Mouse (Mus musculus): Measurements from ENCODE around the gene Asb16.
A peak's percentile ranks its signal among the peaks of the same experiment; 100 is the strongest.

Asb16 gene

DNA sequence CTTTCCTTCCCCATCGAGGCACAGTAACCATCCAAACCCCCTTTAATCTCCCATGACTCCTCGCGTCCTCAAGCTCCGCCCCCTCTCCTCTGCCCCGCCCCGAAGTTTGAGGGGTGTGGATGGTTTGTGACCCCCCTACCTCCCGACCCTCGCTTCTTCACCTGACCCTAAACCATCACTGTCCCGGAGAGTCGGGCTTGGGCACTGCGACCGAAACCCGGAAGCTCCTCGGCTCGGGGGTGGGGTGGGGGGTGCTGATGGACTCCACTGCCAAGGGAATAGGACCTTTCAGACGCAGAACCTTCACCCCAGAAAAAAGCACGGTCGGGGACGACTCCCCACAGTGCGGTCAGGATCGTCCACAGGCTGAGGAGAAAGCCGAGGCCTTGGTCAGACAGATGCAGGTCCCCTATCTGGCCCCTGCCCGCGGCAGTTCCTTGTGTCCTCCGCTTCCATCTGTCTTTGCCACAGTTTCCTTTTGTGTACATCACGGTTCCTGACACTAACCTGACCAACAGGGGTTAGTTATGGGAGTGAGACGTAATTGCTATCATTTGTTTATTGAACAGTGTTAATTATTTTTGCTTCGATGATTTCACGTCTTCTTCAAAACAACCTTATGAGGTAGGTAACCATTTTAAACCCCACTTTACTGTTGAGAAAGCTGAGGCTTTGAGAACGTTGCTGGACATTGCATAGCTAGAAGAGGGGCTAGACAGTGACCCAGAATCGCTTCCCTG is 16.7 kb downstream of the Asb16 start:
- no peak for DNase-seq (ENCODE audit: inconsistent ontology term)

DNA sequence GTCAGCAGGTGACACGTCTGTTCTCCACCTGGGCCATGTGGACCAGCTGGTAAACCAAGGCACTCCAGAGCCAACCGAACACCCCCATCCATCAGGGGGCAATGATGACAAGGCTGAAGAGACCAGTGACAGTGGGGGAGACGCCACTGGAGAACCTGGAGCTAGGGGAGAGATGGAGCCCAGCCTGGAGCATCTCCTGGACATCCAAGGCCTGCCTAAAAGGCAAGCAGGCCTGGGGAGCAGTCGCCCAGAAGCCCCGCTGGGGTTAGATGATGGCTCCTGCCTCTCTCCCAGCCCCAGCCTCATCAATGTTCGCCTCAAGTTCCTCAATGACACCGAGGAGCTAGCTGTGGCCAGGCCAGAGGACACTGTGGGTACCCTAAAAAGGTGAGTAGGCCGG is 18.9 kb downstream of the Asb16 start:
- no peak for DNase-seq (ENCODE audit: inconsistent ontology term)

DNA sequence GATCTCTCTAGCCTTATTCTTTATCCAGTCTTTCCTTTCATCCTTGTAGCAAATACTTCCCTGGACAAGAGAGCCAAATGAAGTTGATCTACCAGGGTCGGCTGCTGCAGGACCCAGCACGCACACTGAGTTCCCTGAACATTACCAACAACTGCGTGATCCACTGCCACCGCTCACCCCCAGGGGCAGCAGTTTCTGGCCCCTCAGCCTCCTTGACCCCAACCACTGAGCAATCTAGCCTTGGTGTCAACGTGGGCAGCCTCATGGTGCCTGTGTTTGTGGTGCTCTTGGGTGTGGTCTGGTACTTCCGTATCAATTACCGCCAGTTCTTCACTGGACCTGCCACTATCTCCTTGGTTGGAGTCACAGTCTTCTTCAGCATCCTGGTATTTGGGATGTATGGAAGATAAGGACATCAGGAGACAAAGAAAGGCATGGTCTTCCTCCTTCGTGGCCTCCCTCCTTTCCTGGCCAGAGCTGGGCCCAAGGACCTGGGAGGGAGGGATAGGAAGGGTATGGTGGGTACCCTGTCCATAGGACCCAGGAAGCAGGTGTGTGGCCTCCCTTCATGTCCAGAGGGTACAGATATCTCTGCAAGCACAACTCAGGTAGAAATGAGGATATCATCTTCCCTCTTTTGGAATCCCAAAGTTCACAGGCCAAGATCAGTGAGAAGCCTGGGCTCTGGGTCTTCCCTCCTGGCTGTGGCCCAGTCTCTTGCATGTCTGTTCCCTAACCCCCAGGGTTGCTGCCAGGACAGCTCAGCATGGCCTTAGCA is 19.7 kb downstream of the Asb16 start:
- no peak for DNase-seq (ENCODE audit: inconsistent ontology term)

DNA sequence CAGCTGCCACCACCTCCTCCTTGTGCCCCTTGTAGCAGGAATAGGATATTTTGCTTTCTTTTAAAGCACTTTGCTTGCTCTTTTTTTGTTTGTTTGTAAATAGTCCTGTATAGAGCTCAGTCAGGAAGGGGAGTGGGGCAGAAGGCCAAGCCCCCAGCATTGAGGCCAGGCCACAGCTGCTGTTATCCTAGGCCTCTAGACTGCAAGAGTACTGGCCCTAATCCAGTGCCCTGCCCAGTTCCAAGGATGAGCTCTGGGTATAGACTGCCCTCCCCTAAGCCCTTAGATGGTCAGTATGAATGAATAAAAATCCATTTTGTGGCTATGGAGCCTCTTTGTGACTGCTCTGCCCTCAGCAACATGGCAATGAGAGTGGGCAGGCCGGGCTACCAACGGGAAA is 20.4 kb downstream of the Asb16 start:
- no peak for DNase-seq (ENCODE audit: inconsistent ontology term)

DNA sequence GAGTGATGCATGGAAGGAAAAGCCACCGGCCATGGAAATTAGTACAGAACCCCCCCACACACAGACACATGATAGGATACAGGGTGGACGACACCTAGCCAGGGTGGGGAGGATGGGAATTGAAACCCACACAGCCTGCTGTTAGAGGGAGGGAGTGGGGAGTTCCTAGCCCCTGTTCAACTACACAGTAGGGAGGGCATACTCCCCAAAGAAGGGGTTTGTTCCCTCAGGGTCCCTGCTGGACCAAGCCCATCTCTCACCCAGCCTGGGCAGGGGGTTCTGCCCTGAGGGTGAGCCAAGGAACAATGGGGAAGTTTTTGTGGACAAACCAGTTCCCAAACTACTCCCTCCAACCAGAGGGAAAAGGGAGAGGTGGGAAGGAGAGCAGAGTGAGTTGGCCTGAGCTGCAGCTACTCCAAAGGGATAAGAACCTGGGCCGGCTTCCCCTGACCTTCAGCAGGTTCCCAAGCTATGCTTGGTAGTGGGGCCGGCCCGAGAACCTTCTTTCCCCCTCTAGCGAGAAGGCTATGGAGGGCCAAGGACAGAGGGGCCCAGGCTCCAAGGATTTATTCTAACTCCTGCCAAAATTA is 21.1 kb downstream of the Asb16 start:
- no peak for DNase-seq (ENCODE audit: inconsistent ontology term)

DNA sequence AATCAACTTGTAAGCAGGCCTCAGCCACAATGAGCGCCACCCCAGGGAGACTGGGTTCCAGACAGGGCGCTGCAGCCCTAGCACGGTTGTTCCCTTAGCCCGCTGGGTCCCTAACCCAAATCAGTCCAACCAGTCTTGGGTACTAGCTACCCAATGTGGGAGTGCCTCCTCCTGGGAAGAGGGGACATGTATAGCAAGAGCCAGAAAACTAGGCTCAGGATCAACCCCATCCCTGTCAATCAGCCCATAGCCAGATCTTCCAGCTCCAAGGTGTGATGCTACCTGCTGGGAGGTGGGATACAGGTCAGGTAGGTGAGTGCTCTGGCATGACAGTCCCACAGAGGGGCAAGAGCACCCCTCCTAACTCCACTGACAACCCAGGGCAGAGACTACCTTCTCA is 21.6 kb downstream of the Asb16 start:
- no peak for DNase-seq (ENCODE audit: inconsistent ontology term)

DNA sequence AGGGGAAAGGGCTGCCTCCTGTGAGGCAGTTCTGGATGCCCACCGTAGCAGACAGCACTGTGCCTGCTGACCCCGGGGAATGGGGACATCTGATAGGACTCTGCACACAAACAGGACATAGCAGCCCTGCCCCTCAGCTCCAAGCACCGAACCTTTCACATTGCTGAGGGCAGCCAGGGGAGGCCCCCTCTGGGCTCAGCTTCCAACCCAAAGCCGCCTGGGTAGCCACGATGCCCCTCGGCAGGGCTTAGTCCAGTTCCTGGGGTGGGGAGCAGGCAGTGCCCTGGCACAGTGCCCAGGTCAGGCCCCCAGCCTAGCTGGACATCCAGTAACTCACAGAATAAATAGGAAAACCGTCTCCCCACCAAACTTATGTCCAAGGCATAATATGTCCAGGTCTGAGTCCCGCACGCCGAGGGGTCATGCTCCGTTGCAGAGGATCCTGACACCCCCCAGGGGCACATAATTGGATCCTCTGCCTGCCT is 22.6 kb downstream of the Asb16 start:
- no peak for DNase-seq (ENCODE audit: inconsistent ontology term)

DNA sequence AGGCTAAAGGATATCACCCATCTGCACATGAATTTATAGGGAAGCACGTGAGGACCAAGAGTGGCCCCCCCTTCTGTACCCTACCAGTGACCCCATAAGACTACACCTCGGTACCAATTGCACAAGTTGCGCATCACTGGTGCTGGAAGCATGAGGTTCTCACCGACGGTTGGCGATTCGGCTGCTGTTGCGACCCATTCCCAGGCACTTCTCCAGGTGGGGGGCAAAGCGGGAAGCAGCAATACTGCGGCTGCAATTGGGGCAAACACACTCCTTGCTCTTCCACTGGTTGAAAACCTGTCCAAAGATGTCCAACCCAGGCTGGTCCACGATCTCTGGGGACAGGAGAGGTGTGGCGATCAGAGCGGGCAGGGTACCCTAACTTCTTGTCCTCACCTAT is 25.4 kb downstream of the Asb16 start:
- DNase-seq (ENCODE audit: inconsistent ontology term), result no peak

DNA sequence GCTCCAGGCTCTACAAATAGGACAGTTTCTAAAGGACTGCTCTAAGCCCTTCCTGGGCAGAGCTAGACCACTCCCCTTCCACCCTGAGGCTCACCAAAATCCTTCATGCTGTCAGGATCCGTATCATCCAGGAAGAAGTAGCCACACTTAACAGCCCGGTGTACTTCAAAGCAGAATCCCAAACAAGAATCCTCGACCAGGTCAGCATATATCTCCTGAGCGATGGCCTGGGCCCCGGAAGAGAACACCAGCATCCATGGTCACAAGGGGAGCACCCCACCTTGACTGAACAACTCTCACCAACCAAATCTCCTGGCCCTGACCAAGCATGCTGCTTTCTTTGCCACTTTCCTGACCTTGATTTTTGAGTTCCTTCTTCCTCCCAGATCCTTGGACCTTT is 25.9 kb downstream of the Asb16 start:
- no peak for DNase-seq (ENCODE audit: inconsistent ontology term)

DNA sequence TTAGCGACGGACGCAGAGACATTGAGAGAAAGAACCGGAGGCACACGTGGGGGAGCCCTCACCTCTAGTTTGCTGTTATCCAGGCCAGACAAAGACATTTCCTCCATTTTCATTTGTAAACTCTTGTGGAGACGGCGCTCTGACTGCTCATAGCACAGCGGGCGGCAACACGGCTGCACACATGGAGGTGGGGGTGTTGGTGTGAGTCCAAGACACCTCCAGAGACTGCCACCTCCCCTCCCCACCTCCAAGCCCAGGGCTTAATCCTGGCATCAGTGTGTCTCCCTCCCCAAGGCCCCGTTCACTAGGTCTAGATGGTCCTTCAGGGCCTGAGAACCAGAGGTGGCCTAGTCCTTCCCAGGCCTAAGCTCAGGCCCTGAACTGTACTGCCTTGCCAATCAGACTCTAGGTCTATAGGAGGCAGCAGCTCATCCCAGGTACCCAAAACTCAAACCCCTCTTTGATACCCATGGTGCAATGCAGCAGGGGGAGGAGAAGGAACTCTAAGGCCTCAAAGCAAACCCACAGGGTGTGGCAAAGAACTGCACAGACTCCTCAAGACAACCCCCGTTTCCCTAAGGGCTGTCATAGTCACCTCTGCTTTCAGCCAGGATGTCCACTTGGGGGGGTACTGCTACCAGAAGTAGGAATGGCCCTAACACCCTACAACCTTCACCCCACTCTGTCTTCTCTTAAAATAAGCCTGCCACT is 26.5 kb downstream of the Asb16 start:
- peak; percentile 28 for DNase-seq (ENCODE audit: inconsistent ontology term)

DNA sequence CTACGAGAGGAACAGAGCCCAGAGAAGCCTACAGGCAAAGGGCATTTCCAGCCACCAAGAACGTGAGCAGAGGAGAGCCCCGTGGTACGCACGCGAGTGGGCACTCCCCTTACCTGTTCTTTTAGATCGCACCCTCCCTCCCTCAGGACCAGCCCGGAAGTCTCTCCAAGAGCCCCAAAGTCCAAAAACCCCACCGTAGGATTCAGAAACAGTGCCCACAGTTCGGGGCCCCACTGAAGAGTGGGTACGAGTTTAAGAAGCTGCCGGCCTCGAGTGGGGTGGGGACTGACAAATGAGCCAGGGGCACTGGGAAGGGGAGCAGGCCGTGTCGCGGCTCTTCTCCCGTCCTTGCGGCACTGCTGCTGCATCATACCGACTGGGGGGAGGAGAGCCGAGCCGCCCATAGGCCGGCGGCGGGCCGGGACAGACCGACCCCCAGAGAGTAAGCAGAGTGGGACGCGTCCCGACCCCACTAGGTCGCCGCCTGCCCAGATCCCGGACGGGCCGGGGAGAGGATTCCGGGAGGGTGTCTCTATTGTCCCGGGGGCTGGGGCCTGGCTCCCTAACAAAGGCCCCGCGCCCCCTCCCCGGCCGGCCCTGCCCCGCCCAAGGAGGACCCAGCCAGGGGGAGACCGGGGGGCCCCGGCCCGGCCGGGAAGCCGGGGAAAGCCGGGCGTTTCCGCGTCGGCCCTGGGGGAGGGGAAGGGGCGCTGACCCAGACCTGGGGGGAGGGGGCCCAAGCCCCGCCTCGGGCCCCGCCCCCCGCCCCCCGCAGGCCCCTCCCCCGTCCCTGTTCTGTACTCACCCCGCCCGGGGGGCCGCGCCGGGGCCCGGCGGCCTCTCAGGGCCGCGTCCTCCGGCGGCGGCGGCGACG is 27.3 kb downstream of the Asb16 start:
- DNase-seq (ENCODE audit: inconsistent ontology term), result peak; percentile 82

DNA sequence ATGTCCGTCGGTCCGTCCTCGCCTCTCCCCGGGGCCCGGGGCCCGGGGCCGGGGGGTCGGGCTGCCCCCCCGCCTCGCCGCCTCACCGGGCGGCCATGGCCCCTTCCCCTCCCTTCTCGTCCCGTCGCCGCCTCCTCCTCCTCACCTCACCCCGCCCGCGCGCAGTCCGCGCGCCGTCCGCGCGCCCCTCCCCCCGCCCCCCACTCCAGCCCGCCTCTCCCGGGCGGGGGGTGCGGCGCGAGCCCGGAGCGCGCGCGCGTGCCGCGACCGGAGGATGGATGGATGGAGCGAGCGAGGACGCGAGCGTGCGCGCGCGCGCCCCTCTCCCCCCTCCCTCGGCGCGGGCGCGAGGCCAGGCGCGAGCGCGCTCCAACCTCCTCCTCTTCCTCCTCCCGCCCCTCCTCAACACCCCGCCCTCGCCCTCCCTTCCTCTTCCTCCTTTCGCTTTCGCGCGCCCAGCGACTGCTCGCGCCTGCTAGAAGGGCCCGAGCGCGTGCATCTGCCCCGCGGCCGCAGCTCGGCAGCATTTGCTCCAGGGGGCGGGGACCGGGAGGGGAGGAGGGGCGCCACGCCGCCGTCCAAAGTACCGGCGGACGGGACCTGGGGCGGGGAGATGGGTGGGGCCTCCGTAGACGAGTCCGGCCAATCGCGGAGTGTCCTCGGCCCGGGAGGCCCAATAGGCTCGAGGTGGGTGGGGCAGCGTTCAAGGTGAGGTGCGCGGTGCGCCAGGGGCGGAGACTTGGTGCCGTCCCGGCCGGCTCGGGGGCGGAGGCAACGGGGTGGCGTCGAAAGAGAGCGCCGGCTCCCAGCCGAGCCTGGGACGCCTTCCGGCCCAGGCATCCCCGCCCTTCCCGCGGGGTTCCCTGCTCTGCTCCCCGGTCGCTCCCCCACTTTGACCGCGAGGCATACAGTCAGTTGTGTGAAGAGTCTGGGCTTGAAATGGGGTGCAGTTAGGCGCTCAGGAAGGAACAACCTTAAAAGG is 28.2 kb downstream of the Asb16 start, which contains the start of gene Atxn7l3:
Atxn7l3 (minus strand) TSS at position 141 of the 982 bp plus-strand sequence.
- peak; percentile 100 for DNase-seq (ENCODE audit: inconsistent ontology term)

DNA sequence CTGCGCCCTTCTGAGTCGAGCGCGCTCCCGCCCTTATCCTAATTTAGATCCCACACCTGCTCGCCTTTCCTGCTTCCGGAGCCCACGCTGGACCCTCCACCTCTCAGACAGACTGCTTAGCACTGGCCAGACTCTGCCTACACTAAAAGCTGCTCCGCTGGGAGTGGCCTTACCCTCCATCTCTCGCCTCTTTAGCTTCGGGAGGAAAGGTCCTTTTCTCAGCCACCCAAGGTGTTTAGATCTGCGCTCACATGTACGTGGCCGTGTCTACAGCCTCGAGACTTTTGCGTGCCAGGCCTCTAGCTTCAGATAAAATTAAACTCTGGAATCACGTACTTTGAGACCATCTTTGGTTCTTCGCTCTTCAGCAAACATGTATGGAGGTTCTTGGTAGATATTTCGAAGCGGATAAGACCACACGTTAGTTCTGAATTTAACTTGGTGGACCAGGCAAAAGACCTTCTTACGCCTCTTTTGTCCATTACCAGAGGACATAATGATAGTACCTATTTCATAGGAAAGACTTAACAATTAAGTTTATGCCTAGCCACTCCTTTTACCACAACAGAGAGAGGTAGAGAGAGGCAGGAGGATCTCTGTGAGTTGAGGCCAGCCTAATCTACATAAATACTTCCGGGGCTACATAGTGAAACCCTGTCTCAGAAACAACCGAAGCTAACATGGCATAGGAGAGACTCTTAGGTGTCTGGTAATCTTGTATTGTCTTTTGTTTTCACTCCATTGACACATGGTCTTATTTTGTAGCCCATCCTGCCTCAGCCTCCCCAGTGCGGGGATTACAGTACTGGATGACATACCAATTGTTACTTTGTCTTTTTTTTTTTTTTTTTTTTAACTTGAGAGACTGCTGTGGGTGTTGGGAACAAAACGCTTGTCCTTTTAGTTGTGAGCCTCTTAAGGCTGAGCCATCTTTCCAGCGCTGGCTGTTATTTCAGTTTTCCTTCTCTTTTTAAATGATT is 29.3 kb downstream of the Asb16 start:
- DNase-seq (ENCODE audit: inconsistent ontology term), result no peak

DNA sequence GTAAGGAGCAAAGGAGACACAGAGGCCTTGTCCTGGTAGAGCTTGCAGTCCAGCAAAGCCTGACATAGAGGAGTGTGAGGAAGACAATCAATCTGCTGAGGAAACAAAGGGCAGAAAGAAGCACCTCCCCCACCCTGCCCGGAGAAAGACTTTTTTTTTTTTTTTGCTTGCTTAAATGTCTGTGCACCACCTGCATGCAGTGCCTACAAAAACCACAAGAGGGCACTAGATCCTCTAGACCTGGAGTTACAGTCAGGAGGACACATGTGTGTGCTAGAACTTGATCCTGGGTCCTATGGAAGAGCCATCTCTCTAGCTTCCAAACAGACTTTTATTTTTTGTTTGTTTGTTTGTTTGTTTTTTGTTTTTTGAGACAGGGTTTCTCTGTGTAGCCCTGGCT is 31.3 kb downstream of the Asb16 start:
- DNase-seq (ENCODE audit: inconsistent ontology term), result peak; percentile 32

DNA sequence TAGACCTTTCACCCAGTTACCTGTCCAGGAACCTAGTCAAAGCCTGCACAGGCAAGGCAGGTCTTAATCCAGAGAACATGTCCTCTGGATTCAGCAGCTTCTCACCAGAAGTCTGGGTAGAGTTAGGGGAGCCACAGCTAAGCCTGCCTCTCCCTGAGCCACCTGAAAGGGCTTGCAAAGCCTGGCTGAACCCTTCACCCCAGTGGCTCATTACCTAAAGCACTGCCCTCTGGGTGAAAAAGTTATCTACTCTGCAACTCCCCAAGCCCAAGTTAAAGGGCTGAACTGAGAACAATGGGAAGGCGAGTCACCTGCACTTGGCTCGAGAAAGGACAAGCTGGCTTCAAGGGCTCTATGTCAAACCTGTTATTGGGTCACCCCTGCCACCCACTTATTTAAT is 35.6 kb downstream of the Asb16 start:
- DNase-seq (ENCODE audit: inconsistent ontology term), result no peak

DNA sequence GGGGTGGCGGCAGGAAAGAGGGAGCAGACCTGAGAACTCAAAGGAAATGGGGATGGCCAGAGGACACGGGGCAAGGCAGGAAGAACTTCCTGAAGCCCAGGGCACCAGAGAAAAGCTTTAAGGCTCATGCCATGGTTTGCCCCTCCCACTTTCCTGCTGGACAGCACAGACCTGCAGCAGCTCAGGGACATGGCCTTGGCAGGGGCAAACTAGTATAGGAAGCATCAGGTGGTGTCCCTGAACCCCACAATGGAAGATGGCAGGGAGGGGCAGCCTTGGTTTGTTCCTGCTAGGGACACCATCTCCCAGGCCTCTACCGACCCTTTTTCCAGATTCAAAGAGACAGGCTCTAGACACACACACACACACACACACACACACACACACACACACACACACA is 36.8 kb downstream of the Asb16 start:
- DNase-seq (ENCODE audit: inconsistent ontology term), result no peak

DNA sequence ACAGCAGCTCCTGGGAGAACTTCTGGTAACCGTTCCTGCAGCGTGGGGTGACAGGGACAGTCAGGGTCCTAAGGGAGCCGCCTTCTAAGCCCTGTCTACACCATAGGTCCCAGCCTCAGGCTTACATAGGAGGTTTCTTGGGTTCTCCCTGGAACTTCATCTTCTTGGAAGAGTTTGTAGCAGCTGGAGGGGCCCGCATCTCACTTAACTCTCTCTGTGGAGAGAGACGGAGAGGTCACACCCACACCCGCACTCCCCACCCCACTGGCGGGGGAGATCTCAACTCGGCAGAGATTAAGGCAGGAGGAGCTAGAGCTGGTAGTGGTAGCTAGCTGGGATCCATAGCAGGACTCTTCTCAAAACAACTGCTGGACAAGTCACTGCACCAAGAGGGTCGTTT is 39.6 kb downstream of the Asb16 start:
- no peak for DNase-seq (ENCODE audit: inconsistent ontology term)

DNA sequence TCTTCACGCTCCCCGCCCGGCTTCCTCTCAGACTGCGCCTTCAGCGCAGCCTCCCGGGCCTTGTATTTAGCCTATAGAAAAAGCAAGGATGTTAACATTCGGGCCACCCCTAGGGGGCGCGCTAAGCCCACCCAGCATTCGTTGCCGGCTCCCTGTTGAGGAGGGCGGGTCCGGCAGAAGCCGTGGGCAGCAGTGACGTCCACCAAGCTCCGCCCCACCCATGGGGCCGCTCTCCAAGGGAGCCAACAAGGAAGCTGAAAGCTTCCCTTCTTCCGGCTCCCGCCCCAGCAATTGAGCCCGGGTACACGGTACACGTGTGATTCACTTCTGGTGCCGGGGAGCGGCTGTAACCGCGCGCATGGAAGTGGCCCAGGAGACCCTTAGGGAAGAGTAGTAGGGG is 40.4 kb downstream of the Asb16 start:
- DNase-seq (ENCODE audit: inconsistent ontology term), result peak; percentile 99
